Mouse (Mus musculus): ENCODE measurements around the gene Uhrf2.

DNA sequence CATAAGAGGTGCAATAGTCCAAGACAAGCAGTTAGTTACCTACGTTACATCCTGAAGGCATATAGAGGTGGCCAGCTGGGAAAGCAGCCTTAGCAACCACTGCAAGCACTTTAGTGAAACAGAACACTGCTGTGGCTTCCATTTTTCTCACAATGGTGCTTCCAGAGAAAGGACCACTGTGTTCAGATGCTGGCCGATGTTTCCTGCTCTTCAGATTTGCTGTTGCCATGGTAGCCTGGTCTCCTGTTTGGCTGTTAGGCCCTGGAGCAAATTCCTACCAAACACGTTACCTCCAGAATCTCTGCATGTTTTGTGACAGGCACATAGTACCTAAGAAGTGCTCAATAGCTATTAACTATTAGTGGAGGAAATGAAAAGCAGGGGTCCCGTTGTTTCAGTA lies 66.7 kb downstream of the Uhrf2 start:
- TF ChIP-seq POLR2A (IDR thresholded peaks at IDR 0.05; ENCODE audit: insufficient read depth, low read depth, low read length) = no peak
- no peak for TF ChIP-seq CTCF (IDR thresholded peaks at IDR 0.05; ENCODE audit: insufficient read depth, low read depth, low read length)

Data from olfactory bulb, adult 2 months (tissue).